Mouse (Mus musculus): ENCODE measurements at regions not wholly inside any gene's neighbourhood (a gene's known extent, or its start where the extent isn't known, plus 50 kb on each side); places are given as distances from the start of the nearest gene placed in this dataset.

DNA sequence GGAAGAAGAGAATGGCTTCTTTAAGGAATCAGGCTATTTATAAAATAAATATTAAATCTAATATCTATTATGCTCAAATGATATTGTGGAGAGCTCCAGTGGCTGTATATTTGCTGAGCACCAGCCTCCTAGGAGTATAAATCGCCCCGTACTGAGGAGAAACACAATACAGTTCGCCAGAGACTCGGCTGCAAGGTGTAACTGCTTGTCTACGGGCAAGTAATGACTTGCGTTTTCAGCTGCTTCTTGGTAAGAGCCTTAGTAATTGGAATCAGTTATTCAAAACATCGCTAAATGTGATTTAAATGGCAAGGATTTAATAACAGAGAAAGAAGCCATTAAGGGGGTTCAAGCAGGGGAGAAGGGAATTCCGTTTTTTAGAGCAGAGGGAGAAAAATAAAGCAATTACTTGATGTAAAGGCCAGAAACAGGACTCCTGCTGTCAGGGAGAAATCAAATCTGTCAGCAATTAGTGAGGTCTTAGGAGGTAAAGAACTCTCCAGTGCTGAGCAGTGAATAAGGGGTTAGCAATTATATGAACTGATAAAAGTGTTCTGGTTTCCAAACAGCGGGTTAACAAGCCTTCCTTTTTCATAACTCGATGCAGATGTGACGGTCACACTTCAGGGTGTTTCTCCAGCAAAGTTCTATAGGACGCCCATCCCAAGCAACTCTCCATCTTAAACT, 72.3 kb upstream of the Rab11fip2 start:
- DNase-seq = no peak
- TF ChIP-seq CTCF (IDR thresholded peaks at IDR 0.05) = no peak
- Histone ChIP-seq H3K4me3 (no peak overlapping the region), H3K27ac (no peak overlapping the region)
- intact Hi-C loops (cut with DNase I) = no loop called here

DNA sequence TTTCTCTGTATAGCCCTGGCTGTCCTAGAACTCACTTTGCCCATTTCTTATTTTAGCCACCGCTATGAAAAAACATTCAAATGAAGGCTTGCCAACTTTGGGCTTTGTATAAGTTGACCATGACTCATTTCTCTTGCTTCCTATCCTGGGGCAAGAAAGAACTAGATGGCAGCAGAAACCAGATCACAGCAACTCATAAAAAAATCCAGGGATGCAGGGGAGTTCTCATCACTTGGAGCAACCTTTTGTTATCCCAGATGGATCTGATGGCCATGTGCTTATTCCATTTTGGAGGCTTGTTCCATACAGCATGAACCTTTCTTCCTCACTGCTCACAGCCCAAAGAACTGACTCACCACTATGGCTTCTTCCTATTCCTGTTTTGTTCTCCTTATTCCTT, 52.1 kb upstream of the Rab11fip2 start:
- Histone ChIP-seq H3K4me3 (no peak overlapping the region), H3K27ac (no peak overlapping the region)
- no peak for DNase-seq
- intact Hi-C loops (cut with DNase I) = no loop called here
- no peak for TF ChIP-seq CTCF (IDR thresholded peaks at IDR 0.05)

Measured in gastrocnemius, adult 2 months (tissue).